Mouse (Mus musculus): ENCODE measurements around the gene Tbc1d20.

Tbc1d20 gene

DNA sequence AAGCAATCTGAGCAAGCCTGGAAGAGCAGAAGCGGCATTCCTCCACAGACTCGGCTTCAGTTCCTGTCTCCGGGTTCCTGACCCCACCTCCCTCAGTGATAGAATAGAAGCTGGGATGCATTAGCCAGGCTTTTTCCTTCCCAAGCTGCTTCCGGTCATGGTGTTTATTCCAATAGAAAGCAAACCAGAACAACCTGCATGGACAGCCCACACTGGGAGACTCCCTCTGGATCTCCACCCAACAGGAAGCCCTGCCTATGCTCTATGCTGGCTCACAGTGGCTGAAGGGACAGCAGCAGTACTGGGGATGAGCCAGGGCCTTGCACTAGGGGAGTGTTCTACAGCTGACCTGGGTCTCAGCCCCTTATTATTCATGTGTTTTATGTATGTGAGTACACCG, 34.4 kb downstream of the Tbc1d20 start:
- no peak for DNase-seq

DNA sequence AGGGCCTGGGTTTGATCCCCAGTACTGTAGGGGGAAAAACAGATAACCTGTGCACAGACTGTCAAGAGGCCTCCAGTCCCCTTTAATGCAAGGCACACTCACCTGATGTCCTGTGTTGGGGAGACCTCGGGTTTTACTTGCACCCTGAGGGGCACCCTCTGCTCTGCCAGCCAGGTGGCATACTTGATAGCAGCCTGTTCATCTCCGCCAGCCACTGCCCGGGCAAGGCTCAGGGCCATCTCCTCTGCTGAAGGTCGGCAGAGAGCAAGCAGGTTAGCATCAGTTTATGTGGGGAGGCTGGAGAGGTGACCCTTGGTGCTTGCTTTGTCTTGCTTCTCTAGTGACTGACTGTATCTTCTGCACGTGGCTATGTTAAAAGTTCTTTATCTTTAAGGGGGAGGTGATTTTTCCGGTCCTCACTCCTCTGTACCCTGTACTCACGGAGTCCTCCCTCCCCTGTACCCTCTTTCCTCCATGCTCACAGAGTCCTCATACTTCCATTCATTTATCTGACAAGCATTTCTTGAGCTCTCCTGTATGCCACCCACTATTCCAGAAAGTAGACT, 37.3 kb downstream of the Tbc1d20 start:
- DNase-seq: no peak

DNA sequence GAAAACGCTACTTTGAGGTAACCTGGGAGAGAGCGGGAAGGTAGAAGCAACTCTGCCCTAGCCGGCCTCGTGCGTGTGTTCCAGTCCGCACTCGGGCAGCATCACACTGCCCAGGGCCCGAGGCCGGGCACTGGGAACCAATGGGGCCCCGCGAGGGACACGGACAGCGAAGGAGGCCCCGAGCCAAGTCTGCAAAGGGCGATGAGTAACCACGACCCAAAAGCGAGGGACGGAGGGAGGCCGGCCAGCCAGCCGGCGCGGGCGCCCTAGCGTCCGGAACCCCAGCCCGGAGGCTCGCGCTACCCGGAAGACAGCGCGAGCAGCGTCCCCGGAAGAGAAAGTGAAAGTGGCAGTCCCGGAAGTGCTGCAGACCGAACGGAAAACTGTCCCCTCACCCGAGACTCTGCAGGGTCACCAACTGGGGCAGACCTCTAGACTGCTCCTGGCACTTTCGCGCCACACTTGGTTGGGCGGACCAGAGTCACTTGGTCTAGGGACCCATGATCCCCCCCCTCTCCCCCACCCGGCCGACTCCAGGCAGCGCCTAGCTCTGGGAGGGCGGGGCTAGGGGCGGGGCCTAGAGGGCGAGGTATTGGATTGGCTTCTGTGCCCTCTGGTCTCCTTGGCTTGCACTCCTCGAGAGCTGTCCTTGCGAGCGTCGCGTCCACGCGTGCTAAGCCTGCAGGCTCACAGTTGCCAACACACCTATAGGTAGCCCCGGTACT, 38.6 kb downstream of the Tbc1d20 start, which contains the start of gene Rbck1:
Gene Rbck1, minus strand, starts transcription at position 553 of the 725 bp plus-strand sequence.
- DNase-seq: peak; percentile 87

DNA sequence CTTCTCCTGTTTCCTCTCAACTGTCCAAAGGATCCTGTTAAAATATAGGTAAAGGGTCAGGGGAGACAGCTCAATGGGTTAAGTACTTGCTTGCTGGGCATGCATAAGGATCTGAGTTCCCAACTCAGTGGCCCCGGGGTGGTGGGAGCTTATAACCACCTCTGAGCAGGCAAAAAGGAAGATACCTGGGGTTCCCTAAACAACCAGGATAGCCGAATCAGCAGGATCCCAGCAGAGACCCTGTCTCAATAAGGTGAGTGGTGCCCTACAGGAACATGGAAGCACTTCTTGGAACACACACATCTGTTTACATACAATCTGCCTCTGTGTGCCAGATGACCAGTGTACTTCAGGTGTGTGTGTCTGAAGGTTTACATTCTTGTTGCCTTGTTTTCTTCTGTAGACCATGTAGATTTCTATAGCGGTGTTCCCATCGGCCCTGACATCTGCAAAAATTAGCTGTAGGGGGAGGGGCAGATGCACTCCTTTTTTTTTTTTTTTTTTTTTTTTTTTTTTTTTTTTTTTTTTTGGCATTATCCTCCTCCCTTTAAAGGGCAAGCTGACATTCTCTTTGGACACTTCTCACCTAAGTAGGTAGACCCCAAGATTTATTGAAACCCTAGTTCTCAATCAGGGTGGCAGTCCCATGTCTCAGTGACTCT, 39.8 kb downstream of the Tbc1d20 start:
- no peak for DNase-seq

DNA sequence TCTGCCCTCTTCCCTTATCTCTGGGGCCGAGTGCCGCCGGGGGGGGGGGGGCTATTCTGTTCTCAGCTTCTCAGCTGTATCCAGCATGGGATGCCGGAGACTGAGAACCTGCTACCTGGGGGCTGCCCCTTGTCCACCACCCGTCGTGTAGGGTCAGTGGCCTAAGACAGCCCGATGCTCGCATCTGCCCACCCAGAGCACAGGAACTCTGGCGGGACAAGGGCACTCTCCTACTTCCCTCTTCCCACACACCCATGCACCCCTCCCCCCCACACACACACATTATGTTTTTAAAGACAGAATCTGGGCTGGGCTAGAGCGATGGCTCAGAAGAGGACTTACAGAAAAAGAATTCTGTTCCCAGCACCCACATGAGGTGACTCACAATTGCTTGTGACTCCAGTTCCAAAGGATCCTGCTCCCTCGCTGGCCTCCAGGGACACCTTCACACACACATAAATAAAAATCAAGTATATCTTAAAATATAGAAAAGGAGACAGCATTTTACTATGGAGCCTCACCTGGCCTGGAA, 41.7 kb downstream of the Tbc1d20 start:
- no peak for DNase-seq

DNA sequence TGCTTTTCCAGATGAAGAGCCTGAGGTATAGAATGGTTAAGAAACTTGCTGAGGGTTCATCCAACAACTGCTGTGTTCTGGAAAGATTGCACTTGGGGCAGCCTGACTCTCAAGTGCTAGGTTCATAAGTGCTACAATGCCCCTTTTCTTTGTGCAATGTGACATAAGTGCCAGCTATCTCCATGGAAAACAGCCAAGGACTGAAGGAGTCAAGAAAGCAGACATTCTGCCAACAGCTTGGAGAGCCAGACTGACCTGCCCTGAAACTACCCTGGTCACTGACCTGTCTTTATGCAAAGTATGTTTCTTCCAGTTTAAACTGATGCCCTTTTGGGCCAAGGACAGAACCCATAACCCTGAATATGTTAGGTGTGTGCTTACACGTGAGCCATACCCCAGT, 43.2 kb downstream of the Tbc1d20 start:
- DNase-seq: no peak

DNA sequence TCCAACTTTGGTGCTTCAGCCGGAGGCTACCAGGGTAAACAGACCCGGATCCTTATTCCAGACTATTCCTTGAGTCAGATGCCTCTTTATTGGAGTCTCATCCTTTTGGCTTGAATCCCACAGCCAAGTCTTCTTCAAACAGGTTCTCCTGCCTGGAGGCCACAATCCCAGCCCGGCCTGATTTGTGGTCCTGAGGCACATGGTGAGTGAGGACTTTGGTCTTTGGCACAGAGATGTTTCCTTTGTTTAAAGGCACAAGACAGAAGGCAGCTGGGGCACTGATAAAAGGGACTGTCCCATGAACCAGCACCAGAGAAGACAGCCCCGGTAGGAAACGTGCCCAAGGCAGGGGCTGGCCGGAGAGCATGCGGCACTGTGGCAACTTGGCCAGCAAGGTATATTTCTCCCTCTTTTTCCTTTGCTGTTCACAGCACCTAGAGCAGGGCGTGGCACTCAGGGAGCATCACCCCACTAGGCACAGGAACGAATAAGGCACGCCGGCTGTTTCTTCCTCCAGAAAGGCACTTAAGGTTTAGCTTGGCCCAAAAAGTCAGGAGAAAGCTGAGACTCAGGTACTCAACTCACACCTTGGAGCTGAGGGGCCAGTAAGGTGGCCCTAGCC, 44.1 kb downstream of the Tbc1d20 start:
- DNase-seq: no peak

DNA sequence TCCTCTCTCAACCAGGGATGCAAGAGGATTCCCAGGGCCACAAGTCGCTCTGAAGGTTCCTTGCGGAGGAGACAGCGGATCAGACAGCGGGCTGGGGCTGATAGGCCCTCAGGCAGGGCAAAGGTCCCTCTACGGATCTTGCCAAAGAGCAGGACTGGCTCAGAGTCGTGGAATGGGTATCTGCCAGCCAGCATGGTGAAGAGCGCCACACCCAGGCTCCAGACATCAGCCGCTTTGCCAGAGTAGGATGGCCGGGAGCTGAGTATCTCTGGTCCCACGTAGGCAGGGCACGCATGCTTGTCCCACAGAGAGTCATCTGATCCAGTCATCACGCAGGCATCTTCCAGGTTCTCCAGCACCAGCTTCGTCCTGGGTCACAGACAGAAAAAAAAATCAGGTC, 44.7 kb downstream of the Tbc1d20 start:
- DNase-seq: no peak

DNA sequence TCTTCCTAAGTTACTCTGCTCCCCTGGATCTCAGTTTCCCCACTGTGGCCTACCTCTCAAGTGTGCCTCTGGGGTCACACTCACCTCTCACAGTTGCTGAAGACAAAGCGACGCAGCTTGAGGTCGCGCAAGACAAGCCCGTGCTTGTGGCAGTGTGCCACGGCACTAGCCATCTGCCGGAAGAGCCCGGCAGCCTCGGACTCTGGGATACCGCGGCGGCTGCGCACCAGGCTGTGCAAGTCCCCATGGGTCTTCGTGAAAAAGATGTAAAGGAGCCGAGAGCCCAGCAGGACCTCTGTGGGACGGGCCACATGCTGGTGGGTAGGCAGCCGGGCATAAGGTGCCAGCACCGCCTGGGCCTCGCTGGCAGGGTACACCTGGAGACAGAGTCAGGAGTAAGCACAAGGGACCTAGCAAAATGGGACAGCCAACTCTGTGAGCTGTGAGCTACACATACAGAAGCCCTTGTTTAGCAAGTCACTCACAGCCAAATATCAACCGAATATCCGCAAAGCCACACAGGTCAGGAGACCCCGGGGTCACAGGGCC, 46.1 kb downstream of the Tbc1d20 start:
- DNase-seq: no peak

DNA sequence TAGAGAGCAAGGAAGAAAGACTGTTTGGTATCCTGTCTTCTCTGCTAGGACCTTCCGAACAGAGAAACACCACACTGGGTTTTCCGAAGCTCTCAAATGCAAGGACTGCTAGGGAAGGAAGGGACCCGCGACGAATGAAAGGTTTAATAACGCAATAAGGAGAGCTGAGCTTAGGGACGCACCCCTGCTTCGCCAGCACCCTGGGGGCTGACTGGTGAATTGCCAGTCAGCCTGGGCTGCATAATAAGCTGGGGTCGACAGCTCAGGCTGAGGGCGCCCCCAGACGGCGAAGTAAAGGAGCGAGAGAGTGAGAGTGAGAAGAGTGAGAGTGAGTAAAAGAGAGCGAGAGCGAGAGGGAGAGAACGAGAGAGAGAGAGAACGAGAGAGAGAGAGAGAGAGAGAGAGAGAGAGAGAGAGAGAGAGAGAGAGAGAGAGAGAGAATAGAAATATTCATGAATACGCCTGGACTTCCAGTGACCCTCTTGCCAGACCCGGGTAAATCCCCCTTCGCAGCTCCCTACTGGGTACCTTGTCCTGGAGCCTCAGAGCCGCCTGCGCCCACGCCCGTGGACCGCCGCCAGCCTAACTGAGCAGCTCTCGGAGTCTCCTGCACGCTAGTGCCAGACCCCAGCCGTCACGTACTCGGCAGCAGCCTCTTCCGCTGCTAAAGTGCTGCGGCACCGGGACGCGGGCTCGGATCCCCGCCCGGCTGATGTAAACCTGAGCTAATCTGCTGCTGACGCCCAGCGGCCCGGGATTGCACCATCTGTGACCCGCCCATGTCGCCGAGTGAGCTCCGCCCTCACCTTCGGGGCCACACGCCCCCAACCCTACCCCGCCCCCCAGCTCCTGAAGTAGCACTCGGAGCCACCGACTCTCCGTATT, 49.9 kb downstream of the Tbc1d20 start, which contains the start of gene Trib3:
Gene Trib3, minus strand, starts transcription at position 704 of the 885 bp plus-strand sequence.
- peak; percentile 88 for DNase-seq

DNA sequence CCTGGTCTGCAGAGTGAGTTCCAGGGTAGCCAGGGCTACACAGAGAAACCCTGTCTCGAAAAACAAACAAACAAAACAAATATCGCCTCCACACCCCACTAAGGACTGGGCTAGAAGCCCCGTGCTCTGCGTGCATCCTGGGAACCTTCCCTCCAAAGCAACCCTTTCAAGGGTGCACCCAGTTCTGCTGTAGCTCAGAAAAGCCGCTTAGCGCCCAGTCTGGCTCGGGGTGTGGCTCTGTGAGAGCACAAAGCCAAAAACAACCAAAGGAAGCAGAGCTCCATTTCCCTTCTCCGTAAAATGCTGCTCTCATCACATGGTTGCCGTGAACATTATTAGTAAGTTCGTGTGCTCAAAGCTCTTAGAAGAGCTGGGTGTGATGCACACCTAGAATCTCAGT, 50.7 kb downstream of the Tbc1d20 start:
- DNase-seq: peak; percentile 26

DNA sequence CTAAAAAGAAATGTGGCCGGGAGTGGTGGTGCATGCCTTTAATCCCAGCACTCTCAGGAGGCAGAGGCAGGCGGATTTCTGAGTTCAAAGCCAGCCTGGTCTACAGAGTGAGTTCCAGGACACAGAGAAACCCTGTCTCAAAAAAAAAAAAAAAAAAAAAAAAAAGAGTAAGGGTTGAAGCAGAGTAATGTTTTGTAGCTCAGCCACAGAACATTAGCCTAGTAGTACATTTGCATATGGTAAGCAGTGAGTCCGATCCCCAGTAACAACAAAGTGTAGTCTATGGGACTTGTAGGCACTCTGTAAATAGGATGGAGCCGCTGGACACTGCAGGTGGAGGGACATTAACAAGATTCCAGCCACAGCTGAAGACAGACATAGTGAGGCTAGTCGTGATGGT, 51.3 kb downstream of the Tbc1d20 start:
- no peak for DNase-seq

DNA sequence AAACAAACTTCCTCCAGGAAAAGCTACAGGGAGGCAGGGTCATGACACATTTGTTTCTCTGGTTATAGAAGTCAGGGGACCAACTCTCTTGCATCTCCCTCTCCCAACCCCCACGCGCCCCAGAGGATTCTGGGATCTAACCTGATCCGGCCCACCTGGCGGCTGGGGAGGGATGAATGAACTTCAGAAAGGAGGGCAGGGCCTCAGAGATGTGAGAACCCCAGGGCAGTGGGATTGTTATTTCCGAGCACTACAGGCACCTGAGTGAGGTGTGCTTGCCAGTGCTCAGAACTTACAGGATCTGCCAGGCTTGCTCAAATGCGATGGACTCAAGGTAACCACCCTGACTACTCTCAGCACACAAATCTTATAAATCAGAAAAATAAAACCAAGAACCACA, 51.8 kb downstream of the Tbc1d20 start:
- DNase-seq: no peak

DNA sequence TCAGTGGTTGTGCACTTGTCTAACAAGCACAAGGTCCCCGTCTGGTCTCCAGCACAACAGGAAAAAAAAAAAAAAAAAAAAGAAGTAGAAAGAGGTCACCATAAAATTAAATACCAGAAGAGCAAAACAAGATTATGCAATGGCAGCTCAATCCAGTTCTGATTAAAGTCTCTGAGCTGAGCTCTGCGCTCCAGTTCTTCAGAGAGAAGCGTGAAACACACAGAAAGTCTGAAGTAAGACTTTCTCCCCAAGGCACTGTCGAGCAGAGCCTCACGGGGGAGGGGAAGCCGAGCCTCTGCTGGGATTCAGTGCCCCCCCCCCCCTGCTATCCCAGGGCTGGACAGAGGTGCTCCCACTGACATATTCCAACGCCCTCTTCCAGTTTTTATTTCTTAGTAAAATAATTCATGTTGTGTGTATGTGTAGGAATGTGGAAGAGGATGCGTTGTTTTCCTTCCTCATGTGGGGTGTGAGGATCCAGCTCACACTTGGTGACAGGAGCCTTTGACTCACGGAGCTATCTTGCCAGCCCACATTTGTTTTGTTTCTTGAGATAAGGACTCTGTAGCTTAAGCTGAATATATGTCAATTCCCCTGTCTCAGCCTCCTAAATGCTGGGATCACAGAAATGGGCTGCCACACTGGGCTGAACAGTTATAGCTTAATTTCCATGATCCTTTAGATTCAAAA, 53.3 kb downstream of the Tbc1d20 start:
- DNase-seq: no peak

DNA sequence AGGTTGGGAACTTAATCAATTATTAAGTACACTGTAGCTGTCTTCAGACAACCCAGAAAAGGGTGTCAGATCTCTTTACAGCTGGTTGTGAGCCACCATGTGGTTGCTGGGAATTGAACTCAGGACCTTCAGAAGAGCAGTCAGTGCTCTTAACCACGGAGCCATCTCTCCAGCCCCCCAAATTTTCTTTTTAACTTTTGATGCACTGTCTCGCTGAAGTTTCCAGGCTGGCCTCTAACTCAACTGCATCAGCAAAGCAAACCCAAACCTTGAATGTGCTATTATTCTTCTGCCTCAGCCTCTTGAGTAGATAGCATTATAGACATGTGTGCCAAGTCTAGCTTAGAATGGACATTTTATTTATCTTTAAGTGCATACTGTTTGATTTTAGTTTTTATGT, 54.1 kb downstream of the Tbc1d20 start:
- DNase-seq: no peak

DNA sequence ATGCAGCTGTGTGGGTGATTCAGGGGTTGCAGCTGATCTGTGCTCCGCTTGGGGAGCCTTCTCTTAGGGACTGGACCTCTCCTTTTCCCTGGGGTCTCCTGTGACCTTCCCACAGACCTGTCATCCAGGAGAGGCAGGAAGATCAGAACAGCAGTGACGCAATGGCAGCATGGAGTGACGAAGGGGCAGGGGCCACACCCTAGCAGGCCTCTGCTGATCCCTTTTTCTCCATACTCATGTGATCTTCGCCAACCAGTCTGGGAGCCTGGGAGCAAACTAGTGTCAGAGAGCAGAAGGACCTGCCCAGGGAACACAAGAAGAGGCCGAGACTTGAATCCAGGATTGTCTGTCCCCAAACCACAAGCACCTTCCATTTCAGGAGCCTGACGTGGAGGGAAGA, 55.6 kb downstream of the Tbc1d20 start:
- DNase-seq: no peak

DNA sequence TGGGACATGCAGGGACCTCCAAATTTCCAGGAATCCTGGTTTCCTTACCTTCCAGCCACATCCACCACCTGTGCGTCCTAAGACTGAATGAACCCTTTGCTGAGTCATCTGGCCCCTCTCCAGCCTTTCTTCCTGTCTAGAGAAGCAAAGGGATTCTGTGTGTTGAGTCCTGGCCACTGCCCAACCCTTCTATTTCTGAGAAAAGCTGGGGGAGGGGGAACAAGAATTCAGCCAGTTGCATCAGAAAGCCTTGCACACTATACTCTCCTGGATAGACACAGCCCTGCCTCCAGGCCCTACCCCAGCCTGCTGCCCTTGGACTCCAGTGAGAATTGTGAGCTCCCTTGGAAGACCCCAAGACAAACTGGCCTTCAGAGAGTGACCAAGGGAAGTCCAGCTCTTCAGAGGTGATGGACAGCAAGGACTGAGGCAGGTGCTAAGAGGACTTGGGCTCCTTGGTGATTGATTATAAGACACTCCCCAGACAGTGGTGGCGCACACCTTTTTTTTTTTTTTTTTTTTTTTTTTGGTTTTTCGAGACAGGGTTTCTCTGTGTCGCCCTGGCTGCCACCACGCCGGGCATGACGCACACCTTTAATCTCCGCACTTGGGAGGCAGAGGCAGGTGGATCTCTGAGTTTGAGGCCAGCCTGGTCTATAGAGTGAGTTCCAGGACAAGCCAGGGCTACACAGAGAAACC, 56.4 kb downstream of the Tbc1d20 start:
- no peak for DNase-seq

DNA sequence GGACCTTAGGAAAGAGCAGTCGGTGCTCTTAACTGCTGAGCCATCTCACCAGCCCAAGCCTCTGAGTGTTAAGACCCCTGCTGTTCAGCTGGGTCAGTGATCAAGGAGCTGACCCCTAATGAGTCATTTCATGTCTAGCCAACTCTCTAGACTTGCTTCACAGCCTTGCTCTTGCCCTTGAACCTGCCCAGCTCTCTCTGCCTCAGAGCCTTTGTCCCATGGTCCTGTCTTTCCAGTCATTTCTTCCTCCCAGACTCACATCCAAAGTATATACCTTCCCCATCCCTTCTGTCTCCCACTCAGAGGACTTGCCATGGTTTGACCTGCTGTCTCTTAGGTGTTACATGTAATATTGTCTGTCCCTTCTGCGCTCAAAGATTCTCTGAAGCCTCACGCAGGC, 63.6 kb downstream of the Tbc1d20 start:
- no peak for DNase-seq

DNA sequence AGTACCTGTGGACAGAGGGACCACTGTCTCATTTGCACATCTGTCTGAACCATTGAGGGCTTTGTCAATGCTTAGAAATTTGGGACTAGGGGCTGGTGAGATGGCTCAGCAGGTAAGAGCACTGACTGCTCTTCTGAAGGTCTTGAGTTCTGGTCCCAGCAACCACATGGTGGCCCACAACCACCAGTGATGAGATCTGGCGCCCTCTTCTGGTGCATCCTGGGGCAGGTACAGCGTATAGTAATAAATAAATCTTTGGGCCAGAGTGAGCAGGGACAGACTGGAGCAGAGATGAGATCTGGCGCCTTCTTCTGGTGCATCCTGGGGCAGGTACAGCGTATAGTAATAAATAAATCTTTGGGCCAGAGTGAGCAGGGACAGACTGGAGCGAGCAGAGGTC, 65.3 kb downstream of the Tbc1d20 start:
- peak; percentile 32 for DNase-seq

DNA sequence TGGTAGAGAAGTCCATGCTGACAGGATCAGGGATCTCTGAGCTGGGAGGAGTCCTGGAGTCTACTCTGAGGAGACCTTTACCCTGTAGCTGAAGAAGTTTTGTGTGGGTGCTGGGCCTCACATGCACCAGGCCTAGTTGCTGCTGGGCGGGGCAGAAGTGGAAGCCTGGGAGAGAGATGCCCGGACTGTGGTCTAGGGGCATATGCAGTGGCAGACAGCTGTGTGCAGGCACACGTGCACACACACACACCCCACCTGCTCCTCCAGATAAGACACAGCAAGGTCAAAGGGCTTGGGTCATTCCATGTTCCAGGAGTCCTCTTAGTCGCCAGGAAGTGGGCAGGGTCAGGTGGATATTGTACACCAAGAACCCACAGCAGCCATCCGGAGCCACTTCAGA, 66.0 kb downstream of the Tbc1d20 start:
- DNase-seq: no peak

DNA sequence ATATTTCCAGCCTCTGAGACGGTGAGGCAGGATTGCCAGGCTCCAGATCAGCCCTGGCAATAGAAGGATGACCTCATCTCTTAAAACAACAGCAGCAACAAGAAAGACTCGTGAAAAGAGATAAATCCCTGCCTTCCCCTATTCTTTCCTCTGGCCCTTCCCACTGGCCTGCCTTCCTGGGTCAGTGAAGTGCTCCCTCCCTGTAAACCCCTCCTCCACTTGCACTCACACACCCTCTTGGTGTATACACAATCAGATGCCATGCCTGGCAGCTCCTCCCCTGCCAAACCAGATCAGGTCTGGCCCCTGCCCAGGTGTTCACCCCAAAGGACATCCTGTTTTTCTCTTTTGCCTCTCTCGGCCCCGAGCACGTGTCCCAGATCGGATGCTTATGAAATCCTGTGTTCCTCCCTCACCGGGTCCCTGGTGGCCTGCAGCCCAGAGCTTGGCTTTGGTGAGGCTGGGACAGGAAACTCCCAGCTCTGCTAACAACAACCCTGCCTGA, 66.7 kb downstream of the Tbc1d20 start:
- DNase-seq: peak; percentile 39
